Mouse (Mus musculus) lung, adult 2 months (tissue): ENCODE data around the gene Tmem19.

Source experiments
- CTCF ChIP-seq: fragments of 200-500 bp; IDR thresholded peaks from 2 replicates; pipeline ENCODE4 v1.5.1; 2011; ENCODE audit warnings: mild to moderate bottlenecking, low read length, control low read depth; ENCODE audit not compliant: insufficient read depth
- POLR2A ChIP-seq: fragments of 200-500 bp; IDR thresholded peaks from 2 replicates; pipeline ENCODE4 v1.6.1; 2011; ENCODE audit warnings: low read depth, mild to moderate bottlenecking, control low read depth, low read length, borderline replicate concordance; ENCODE audit errors: extremely low read depth

GRCm38 (mm10) chr10:115350810-115351397 lies 11.4 kb downstream of the Tmem19 start:
- no peak for TF ChIP-seq POLR2A
- TF ChIP-seq CTCF: no peak
